Mouse (Mus musculus) neural tube, embryonic 13.5 days (tissue): ENCODE measurements around the gene Ncan. TPM values are rescaled to one million over a fixed set of nuclear protein-coding genes. Genes with fewer than 3 reads are reported as not detected.
"Not testable (repeated sequence)": the region's sequence is repeated elsewhere in the genome, so short reads cannot be mapped to it uniquely, and the experiment has no call there.

Experiments
- ATAC-seq: fragments of 200-750 bp; cut with Nextera tagmentation; 2 replicates; pipeline ENCODE4 v1.8.0; 2017; ENCODE audit warnings: low read depth, mild to moderate bottlenecking, moderate TSS enrichment, moderate library complexity
- H3K27ac ChIP-seq: fragments of 300-500 bp; sonication (generic); replicated peaks from 2 replicates; pipeline ENCODE4 v1.5.1; 2015; ENCODE audit warnings: moderate library complexity, mild to moderate bottlenecking, inconsistent platforms
- H3K27me3 ChIP-seq: fragments of 300-500 bp; sonication (generic); 2 replicates; pipeline ENCODE4 v1.6.1; 2015; ENCODE audit warnings: mild to moderate bottlenecking, inconsistent platforms
- H3K36me3 ChIP-seq: fragments of 300-500 bp; sonication (generic); 2 replicates; pipeline ENCODE4 v1.6.1; 2015; ENCODE audit warnings: mild to moderate bottlenecking, inconsistent platforms
- H3K4me1 ChIP-seq: fragments of 300-500 bp; sonication (generic); replicated peaks from 2 replicates; pipeline ENCODE4 v1.6.1; 2015; ENCODE audit warnings: inconsistent platforms
- H3K4me2 ChIP-seq: fragments of 300-500 bp; sonication (generic); 2 replicates; pipeline ENCODE4 v1.6.1; 2015; ENCODE audit warnings: inconsistent platforms, mild to moderate bottlenecking, moderate library complexity
- H3K4me3 ChIP-seq: fragments of 300-500 bp; sonication (generic); 2 replicates; pipeline ENCODE4 v1.5.1; 2015; ENCODE audit warnings: mild to moderate bottlenecking, inconsistent platforms
- H3K9ac ChIP-seq: fragments of 300-500 bp; sonication (generic); 2 replicates; pipeline ENCODE4 v1.6.1; 2015; ENCODE audit warnings: moderate library complexity, mild to moderate bottlenecking, inconsistent platforms
- H3K9me3 ChIP-seq: fragments of 300-500 bp; sonication (generic); 2 replicates; pipeline ENCODE4 v1.6.1; 2016; ENCODE audit warnings: inconsistent platforms
- WGBS: fragments of 180-500 bp; shearing (Covaris S2); methylation state at CpG from one replicate; pipeline ENCODE4 v1.1.7; 2015; 5-methylcytosine and 5-hydroxymethylcytosine counted together
- microRNA-seq: library from miRNA; unstranded; fragments of <30 nt; microRNA quantifications from one replicate; pipeline ENCODE4, GENCODE M21; 2016
- polyA plus RNA-seq: library from polyadenylated mRNA; unstranded; fragments of >200 nt; fragmentation: Nextera tagmentation; extraction: Ambion mirVana; gene quantifications from 2 replicates; pipeline ENCODE4 v1.2.1, GENCODE M21; 2015

Ncan gene
- polyA plus RNA-seq, 1 experiment from 2014 or later = 131 TPM

DNA sequence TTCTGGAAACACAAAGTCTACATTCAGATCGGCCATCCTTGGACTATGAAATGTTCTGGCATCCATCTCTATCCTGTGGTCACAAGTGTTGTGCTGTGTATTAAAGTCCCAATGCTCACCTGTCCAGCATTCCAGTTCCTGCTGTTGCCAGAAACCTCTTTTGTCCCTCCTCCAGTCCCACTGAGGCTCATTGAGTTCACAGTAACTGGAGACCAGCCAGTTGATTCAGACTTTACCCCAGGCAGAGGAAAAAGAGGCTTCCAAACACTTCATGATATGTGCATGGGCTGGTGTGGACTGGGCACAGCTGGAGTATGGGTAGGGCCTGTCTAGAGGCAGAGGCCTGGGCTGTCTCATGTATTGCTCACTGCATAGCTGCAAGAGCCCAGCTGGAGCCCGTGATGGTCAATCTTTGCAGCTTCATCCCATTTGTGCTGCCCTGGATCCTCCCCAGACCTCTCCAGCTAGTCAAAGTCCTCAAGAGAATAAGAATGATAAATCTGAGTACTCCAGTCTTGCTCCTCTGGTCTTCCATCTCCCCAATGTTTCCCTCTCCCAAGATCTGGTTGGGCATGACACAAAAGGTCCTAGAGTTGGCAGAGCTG, 48.7 kb downstream of the Ncan start:
- Histone ChIP-seq H3K9ac (no peak overlapping the region), H3K4me1 (no peaks in the 10 kb centered on the region), H3K4me2 (no peak overlapping the region), H3K36me3 (peaks cover 54% of the 10 kb centered on the region), H3K27me3 (no peaks in the 10 kb centered on the region), H3K9me3 (no peaks in the 10 kb centered on the region), H3K4me3 (no peak overlapping the region), H3K27ac (no peak overlapping the region)
- WGBS = 85% methylated on average over 2 of the region's 2 CpGs
- no peak for ATAC-seq

DNA sequence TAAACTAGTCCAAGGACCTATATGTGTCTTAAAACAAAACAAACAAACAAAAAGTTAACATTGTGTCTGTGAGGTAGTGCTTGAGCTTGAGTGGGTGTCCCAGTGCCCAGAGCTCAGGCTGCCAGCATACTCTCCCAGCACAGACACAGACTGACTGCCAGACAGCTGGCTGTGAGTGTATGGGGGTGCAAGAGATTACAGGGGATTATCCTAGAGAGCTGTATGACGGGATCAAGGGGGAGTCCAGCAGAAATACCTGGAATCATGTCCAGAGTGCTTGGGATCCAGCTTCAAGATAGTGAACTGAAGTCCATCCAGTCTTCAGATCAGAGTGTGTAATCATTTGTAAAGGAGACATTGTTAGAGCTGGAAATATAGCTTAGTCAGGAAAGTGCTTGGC, 63.0 kb downstream of the Ncan start:
- Histone ChIP-seq H3K27ac (no peak overlapping the region), H3K4me3 (no peak overlapping the region), H3K9me3 (no peaks in the 10 kb centered on the region), H3K4me1 (no peaks in the 10 kb centered on the region), H3K27me3 (no peaks in the 10 kb centered on the region), H3K36me3 (peaks cover 93% of the 10 kb centered on the region), H3K4me2 (no peak overlapping the region), H3K9ac (no peak overlapping the region)
- ATAC-seq = no peak
- 85% methylated on average over 1 of the region's 1 CpGs for WGBS

- not testable (repeated sequence) for ATAC-seq, H3K9me3 ChIP-seq, H3K27me3 ChIP-seq, H3K9ac ChIP-seq, H3K4me2 ChIP-seq, H3K27ac ChIP-seq, H3K4me3 ChIP-seq, H3K4me1 ChIP-seq
- 94% methylated on average over 5 of the region's 5 CpGs for WGBS
- peaks cover 66% of the 10 kb centered on the region for H3K36me3 ChIP-seq
These were observed 70.2 kb downstream of the Ncan start for GRCm38 (mm10) chr8:70050434-70050833.

DNA sequence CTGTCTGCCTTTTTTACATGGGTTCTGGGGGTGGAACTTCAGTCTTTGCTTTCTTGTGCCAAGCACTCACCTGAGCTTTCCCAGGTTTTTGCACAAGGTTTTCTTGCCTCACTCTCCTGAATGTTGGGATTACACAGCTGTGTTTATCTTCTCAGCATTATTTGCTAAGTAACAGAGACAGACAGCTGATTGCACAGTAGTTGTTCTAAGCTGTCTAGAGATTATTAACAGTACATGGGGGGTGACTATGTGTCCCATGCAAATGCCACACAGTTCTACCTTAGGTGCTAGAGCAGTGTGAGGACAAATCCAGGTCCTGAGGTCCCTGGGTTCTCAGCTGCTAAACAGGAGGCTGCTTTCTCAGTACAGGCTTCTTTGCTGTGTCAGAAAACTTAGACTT, 71.0 kb downstream of the Ncan start:
- H3K4me3 ChIP-seq = no peak overlapping the region
- H3K4me1 ChIP-seq = no peaks in the 10 kb centered on the region
- no peak for ATAC-seq
- H3K27me3 ChIP-seq = no peaks in the 10 kb centered on the region
- no peaks in the 10 kb centered on the region for H3K9me3 ChIP-seq
- no peak overlapping the region for H3K27ac ChIP-seq
- H3K36me3 ChIP-seq = peaks cover 58% of the 10 kb centered on the region
- H3K9ac ChIP-seq = no peak overlapping the region
- no peak overlapping the region for H3K4me2 ChIP-seq

DNA sequence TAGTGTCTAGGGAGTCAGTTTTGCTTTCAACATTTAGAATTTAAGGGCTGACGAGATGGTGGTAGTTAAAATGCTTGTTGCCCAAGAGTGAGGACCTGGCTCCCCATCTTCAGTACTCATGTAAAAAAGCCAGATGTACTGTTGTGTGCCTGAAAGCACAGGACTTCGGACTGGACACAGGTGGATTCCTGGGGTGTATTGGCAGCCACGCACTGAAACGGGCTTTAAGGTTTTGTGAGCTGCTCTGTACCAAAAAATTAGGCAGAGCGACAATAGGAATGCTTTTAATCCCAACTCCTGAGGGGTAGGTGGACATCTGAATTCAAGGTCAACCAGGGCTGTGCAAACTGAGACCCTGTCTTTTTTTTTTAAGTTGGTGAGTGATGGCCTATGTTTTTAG, 76.7 kb downstream of the Ncan start:
- peaks cover 11% of the 10 kb centered on the region for H3K36me3 ChIP-seq
- WGBS = 91% methylated on average over 5 of the region's 5 CpGs
- H3K4me3 ChIP-seq = peak overlapping the region; percentile 85
- H3K27ac ChIP-seq = no peak overlapping the region
- ATAC-seq = no peak
- H3K4me2 ChIP-seq = peak overlapping the region; percentile 97
- H3K27me3 ChIP-seq = no peaks in the 10 kb centered on the region
- no peaks in the 10 kb centered on the region for H3K9me3 ChIP-seq
- peaks cover 39% of the 10 kb centered on the region for H3K4me1 ChIP-seq
- peak overlapping the region; percentile 97 for H3K9ac ChIP-seq

Small RNA genes within 50 kb of the gene (microRNA-seq; reads per million reads assigned to microRNA genes)
- gene Mir7066 = 1.3 reads per million

Other genes with a start within 250 kb of the Ncan start
- 3.1 and 3.9 TPM in 2 replicates for gene Cilp2, start 233.2 kb downstream of the Ncan start, polyA plus RNA-seq
- gene Tssk6, start 218.7 kb downstream of the Ncan start, polyA plus RNA-seq = 3.4 TPM in 2 replicates
- gene Ndufa13, start 218.3 kb downstream of the Ncan start, polyA plus RNA-seq = 169 and 186 TPM in 2 replicates
- gene Yjefn3, start 218.2 kb downstream of the Ncan start, polyA plus RNA-seq = 10.0 and 12.1 TPM in 2 replicates
- gene Gatad2a, start 124.5 kb downstream of the Ncan start, polyA plus RNA-seq = 30.6 and 31.8 TPM in 2 replicates
- 68.1 and 68.7 TPM in 2 replicates for gene Mau2, start 78.1 kb downstream of the Ncan start, polyA plus RNA-seq
- gene Sugp1, start 78.1 kb downstream of the Ncan start, polyA plus RNA-seq = 57.7 and 59.2 TPM in 2 replicates
- gene Tm6sf2, start 47.9 kb downstream of the Ncan start, polyA plus RNA-seq = 1.3 and 1.7 TPM in 2 replicates
- gene Hapln4, start 37.4 kb downstream of the Ncan start, polyA plus RNA-seq = 0.35 and 0.51 TPM in 2 replicates
- gene Nr2c2ap, start 10.5 kb upstream of the Ncan start, polyA plus RNA-seq = 34.8 and 40.6 TPM in 2 replicates
- gene Rfxank, start 18.3 kb upstream of the Ncan start, polyA plus RNA-seq = 11.9 and 12.6 TPM in 2 replicates
- gene Borcs8, start 18.6 kb upstream of the Ncan start, polyA plus RNA-seq = 54.5 and 56.0 TPM in 2 replicates
- 0.52 and 0.53 TPM in 2 replicates for gene Mef2b, start 18.8 kb upstream of the Ncan start, polyA plus RNA-seq
- gene Tmem161a, start 51.5 kb upstream of the Ncan start, polyA plus RNA-seq = 46.6 and 47.4 TPM in 2 replicates
- gene Slc25a42, start 91.4 kb upstream of the Ncan start, polyA plus RNA-seq = 5.5 and 6.4 TPM in 2 replicates
- gene Sugp2, start 113.4 kb upstream of the Ncan start, polyA plus RNA-seq = 64.8 and 72.5 TPM in 2 replicates
- gene Armc6, start 113.6 kb upstream of the Ncan start, polyA plus RNA-seq = 81.9 and 85.7 TPM in 2 replicates
- gene Homer3, start 162.0 kb upstream of the Ncan start, polyA plus RNA-seq = 49.6 and 52.1 TPM in 2 replicates
- 41.9 and 51.9 TPM in 2 replicates for gene Ddx49, start 181.6 kb upstream of the Ncan start, polyA plus RNA-seq
- gene Cope, start 181.6 kb upstream of the Ncan start, polyA plus RNA-seq = 271 and 278 TPM in 2 replicates
- 23.3 and 26.2 TPM in 2 replicates for gene Cers1, start 194.9 kb upstream of the Ncan start, polyA plus RNA-seq
- 2.4 and 3.3 TPM in 2 replicates for gene Gdf1, start 208.9 kb upstream of the Ncan start, polyA plus RNA-seq
- 16.3 and 17.3 TPM in 2 replicates for gene Upf1, start 232.4 kb upstream of the Ncan start, polyA plus RNA-seq